Mouse (Mus musculus): Measurements from ENCODE around the gene Ttc13. TPM values are rescaled to one million over a fixed set of nuclear protein-coding genes. Genes with fewer than 3 reads are reported as not detected.

The Ttc13 gene
- total and polyA plus RNA-seq, 3 experiments: 34.0 to 39.1 TPM; not detected in 1

GRCm38 (mm10) chr8:124688899-124689298 lies 32.9 kb downstream of the Ttc13 start:
- no peak for TF ChIP-seq MYB (IDR thresholded peaks at IDR 0.05; ENCODE audit: low read depth, low read length)
- no peak overlapping the region for H3K27ac ChIP-seq (ENCODE audit: control insufficient read depth, low read depth, low read length)
- H3K4me1 ChIP-seq (ENCODE audit: control insufficient read depth in 1 of 2, insufficient read depth in 2 of 2, low read length in 2 of 2): no peaks in the 10 kb centered on the region
- H3K36me3 ChIP-seq (ENCODE audit: control insufficient read depth in 1 of 2, insufficient read depth in 2 of 2, low read length in 2 of 2): peaks cover 0 to 3% of the 10 kb centered on the region in 2 experiments; a peak in 1 of 4 replicates
- H3K27me3 ChIP-seq (ENCODE audit: control insufficient read depth in 1 of 2, insufficient read depth in 2 of 2, low read length in 2 of 2): no peaks in the 10 kb centered on the region
- no peak overlapping the region for H3K4me3 ChIP-seq (ENCODE audit: control insufficient read depth in 1 of 2, insufficient read depth in 1 of 2, low read depth in 2 of 2, low read length in 2 of 2)
- no peaks in the 10 kb centered on the region for H3K9me3 ChIP-seq (replicated peaks; ENCODE audit: insufficient read depth, low read length)
- H3K79me2 ChIP-seq (ENCODE audit: control insufficient read depth, insufficient read depth, low read length, poor library complexity): no peaks in the 10 kb centered on the region
- no peak for DNase-seq (ENCODE audit: low read depth, low spot score)
- no peak overlapping the region for H3K9ac ChIP-seq (ENCODE audit: control insufficient read depth, low read depth, low read length, poor library complexity, severe bottlenecking)

DNA sequence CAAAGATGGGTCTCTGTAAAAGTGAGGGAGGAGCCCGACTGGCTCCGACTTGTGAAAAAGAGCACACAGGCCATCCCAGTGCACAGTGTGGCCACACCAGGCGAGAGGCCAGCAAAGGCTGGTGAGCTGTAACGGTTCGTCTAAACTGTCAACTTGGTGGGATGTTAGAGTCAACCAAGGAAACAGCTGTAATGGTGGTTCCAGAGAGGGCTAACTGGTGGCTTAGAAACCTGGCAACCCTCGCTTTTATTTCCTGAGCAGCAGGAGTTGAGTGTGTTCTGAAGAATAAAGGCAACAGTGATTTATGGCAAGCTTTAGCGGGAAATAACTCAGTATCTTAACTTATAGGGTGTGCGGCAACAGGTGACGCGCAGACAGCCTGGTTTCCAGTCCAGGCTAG lies 39.6 kb downstream of the Ttc13 start:
- Histone ChIP-seq H3K4me1 (ENCODE audit: control insufficient read depth in 1 of 2, insufficient read depth in 2 of 2, low read length in 2 of 2) (no peaks in the 10 kb centered on the region), H3K4me3 (ENCODE audit: control insufficient read depth in 1 of 2, insufficient read depth in 1 of 2, low read depth in 2 of 2, low read length in 2 of 2) (no peak overlapping the region), H3K9ac (ENCODE audit: control insufficient read depth, low read depth, low read length, poor library complexity, severe bottlenecking) (no peak overlapping the region), H3K79me2 (ENCODE audit: control insufficient read depth, insufficient read depth, low read length, poor library complexity) (no peaks in the 10 kb centered on the region), H3K27ac (ENCODE audit: control insufficient read depth, low read depth, low read length) (no peak overlapping the region), H3K36me3 (ENCODE audit: control insufficient read depth in 1 of 2, insufficient read depth in 2 of 2, low read length in 2 of 2) (peaks cover 0 to 3% of the 10 kb centered on the region in 2 experiments; a peak in 1 of 4 replicates), H3K9me3 (replicated peaks; ENCODE audit: insufficient read depth, low read length) (no peaks in the 10 kb centered on the region), H3K27me3 (ENCODE audit: control insufficient read depth in 1 of 2, insufficient read depth in 2 of 2, low read length in 2 of 2) (no peaks in the 10 kb centered on the region)
- no peak for DNase-seq (ENCODE audit: low read depth, low spot score)
- no peak for TF ChIP-seq UBTF (IDR thresholded peaks at IDR 0.05; ENCODE audit: borderline replicate concordance, insufficient read depth, low read depth, low read length)
- no peak for TF ChIP-seq EP300 (IDR thresholded peaks at IDR 0.05; ENCODE audit: low read depth in 1 of 2, low read length in 2 of 2)
- TF ChIP-seq TBP (IDR thresholded peaks at IDR 0.05; ENCODE audit: low read depth, low read length): no peak
- TF ChIP-seq CHD1 (IDR thresholded peaks at IDR 0.05; ENCODE audit: low read depth, low read length): no peak
- no peak for TF ChIP-seq KAT2A (conservative IDR thresholded peaks at IDR 0.05; ENCODE audit: low read depth, low read length)
- no peak for TF ChIP-seq ELF1 (IDR thresholded peaks at IDR 0.05; ENCODE audit: low read depth, low read length)
- no peak for TF ChIP-seq NRF1 (IDR thresholded peaks at IDR 0.05; ENCODE audit: insufficient read depth, low read depth, low read length, poor library complexity, severe bottlenecking)
- TF ChIP-seq ZMIZ1 (IDR thresholded peaks at IDR 0.05; ENCODE audit: low read depth, low read length): no peak
- no peak for TF ChIP-seq POLR2AphosphoS2 (IDR thresholded peaks at IDR 0.05; ENCODE audit: low read length)
- no peak for TF ChIP-seq CHD2 (IDR thresholded peaks at IDR 0.05; ENCODE audit: low read length)
- no peak for TF ChIP-seq USF2 (IDR thresholded peaks at IDR 0.05; ENCODE audit: borderline replicate concordance in 1 of 2, insufficient read depth in 1 of 2, low read depth in 1 of 2, low read length in 2 of 2)
- TF ChIP-seq E2F4 (IDR thresholded peaks at IDR 0.05; ENCODE audit: borderline replicate concordance, low read depth, low read length): no peak

GRCm38 (mm10) chr8:124681792-124682157 lies 40.0 kb downstream of the Ttc13 start:
- no peaks in the 10 kb centered on the region for H3K79me2 ChIP-seq (ENCODE audit: control insufficient read depth, insufficient read depth, low read length, poor library complexity)
- no peaks in the 10 kb centered on the region for H3K4me1 ChIP-seq (ENCODE audit: control insufficient read depth in 1 of 2, insufficient read depth in 2 of 2, low read length in 2 of 2)
- H3K9ac ChIP-seq (ENCODE audit: control insufficient read depth, low read depth, low read length, poor library complexity, severe bottlenecking): no peak overlapping the region
- no peak overlapping the region for H3K27ac ChIP-seq (ENCODE audit: control insufficient read depth, low read depth, low read length)
- no peaks in the 10 kb centered on the region for H3K27me3 ChIP-seq (ENCODE audit: control insufficient read depth in 1 of 2, insufficient read depth in 2 of 2, low read length in 2 of 2)
- no peak overlapping the region for H3K4me3 ChIP-seq (ENCODE audit: control insufficient read depth in 1 of 2, insufficient read depth in 1 of 2, low read depth in 2 of 2, low read length in 2 of 2)
- H3K36me3 ChIP-seq (ENCODE audit: control insufficient read depth in 1 of 2, insufficient read depth in 2 of 2, low read length in 2 of 2): peaks cover 0 to 3% of the 10 kb centered on the region in 2 experiments; a peak in 1 of 4 replicates
- DNase-seq (ENCODE audit: low read depth, low spot score): no peak
- H3K9me3 ChIP-seq (replicated peaks; ENCODE audit: insufficient read depth, low read length): no peaks in the 10 kb centered on the region
- no peak for TF ChIP-seq USF1 (IDR thresholded peaks at IDR 0.05; ENCODE audit: low read depth, low read length)
- TF ChIP-seq NRF1 (IDR thresholded peaks at IDR 0.05; ENCODE audit: insufficient read depth, low read depth, low read length, poor library complexity, severe bottlenecking): no peak
- TF ChIP-seq RAD21 (IDR thresholded peaks at IDR 0.05; ENCODE audit: low read depth, low read length): no peak
